Mouse (Mus musculus) embryo, embryonic 10 days (tissue): ENCODE results near the gene Lrrc3b.

Experiments used
- DNase-seq: peaks from one replicate; pipeline ENCODE4 v3.0.0-alpha.2; 2015; ENCODE audit warnings: low spot score

Lrrc3b gene

DNA sequence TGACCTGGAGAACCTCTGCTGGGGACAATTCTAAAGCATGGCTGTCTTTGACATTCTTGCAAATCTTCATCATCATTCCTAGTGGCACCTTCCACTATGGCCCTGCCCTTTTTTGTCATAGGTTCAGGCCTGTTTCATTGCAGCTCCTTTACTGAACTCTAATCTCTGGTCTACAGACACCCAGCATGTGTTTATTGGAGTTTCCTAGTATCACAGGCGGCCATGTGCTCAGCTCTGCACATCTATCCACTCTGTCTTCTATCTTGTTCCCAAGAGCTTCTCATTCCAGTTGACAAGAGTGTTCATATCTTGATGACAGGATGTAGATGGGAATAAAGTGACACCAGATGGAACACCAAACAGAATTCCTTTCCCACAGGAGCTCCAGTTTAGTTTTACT is 108.6 kb downstream of the Lrrc3b start:
- DNase-seq = no peak

DNA sequence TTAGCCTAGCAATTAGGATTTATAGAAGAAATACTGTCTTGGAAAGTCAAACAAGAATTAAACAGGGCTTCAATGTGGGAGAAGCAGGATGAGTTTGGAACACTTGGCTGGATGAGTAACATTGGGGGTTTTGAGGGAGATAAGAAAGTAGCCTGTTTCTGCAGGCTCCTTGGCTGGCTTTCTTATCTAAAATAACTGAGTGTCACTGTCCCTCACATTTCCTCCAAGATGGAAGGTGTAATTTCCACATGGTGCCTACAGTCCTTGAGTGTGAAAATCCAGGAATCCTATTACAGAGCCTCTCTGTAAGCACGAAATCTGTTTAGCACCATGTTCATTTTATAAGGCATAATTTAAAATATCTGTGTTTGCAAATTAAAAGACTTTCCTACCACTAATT is 112.9 kb downstream of the Lrrc3b start:
- no peak for DNase-seq

- DNase-seq = peak; percentile 8
Measured at GRCm38 (mm10) chr14:15322441-15323123, 116.2 kb downstream of the Lrrc3b start.

DNA sequence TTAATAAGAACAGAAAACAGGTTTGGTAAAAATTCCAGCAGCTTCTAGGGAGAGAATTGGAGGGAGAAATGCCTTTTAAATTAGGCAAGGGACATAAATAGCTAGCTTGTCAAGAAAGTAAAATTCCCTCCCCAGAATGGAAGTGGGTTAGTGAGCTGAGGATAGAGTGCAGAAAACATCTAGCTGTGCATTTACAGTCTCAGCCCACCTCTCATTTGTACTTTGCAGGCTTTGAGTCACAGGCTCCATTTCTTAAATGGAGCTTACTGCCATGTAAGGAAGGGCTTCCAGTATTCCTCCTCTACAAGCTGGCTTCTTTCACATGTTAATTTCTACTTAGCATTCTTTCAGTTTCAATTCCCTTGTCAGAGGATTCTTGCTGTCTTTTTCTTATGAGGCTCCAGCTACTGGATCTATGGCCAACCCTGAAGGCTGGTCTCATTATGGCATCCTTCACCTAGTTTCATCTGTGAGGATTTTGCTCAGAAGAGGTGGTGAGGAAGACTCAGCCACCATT is 119.3 kb downstream of the Lrrc3b start:
- no peak for DNase-seq

DNA sequence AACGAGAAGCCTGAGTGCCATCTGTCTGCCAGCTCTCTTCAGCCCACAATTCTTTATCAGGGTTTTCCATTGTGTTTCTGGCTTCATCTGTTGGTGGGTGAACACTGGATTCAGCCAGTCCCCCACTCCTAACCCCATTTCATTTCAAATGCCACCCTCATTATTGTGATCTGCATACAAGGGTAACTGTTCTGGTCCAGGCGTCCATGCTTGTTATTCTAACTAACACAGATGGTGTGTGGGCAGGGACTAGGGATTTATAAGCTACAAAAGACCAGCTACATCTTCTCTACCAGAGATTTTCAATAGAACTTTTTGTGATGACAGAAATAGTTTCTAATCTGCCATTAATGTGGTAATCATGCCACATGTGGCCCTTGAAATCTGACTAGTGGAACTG is 130.2 kb downstream of the Lrrc3b start:
- DNase-seq = no peak
